Comparison of ENCODE assay signal across 17 mouse cellular contexts in the genomic region with DNA sequence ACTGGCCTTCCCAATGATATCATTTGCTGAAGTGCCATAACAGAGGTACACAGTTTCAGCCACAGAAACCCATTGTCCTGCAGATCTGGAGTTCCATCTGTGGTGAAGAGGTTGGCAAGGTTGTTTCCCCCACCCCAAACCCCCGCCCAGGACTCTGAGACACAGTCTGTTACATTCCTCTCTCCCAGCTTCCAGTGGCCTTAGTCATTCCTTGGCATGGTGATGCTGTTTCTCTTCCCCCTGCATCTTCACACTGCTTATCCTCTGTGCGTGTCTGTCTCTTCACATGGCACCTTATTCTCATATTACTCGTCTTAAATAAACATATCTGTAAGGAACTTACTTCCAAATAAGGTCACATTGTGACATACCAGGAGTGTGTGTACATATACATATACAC.
"Had no signal": no experiment of that assay in that cellular context is flagged by ENCODE, and none has a peak within 500 bp of the region (broad histone marks: within the 10 kb centered on the region; RNA-seq: fewer than 3 reads in every experiment).

No protein-coding gene starts in this region.

- H3K4me1 ChIP-seq: liver, embryonic 13.5 days; midbrain, embryonic 15.5 days; neural tube, embryonic 13.5 days had no signal

- H3K27me3 ChIP-seq: liver, embryonic 13.5 days; midbrain, embryonic 15.5 days; neural tube, embryonic 13.5 days had no signal

- H3K27ac ChIP-seq: kidney, postnatal 0 days; layer of hippocampus, adult 2 months; left cerebral cortex, adult 2 months; liver, embryonic 13.5 days; midbrain, embryonic 15.5 days; neural tube, embryonic 13.5 days had no signal

- DNase-seq: kidney, adult 2 months; kidney, postnatal 25 days; layer of hippocampus, adult 9-11 months; liver, embryonic 13.5 days; lung, embryonic 14.5 days; lung, postnatal 4 days; retina, postnatal 1 day; right cerebral cortex, postnatal 25 days; spleen, adult 18-20 months; thymus, adult 18-20 months; thymus, postnatal 36 days had no signal

- H3K4me2 ChIP-seq: liver, embryonic 13.5 days; lung, embryonic 14.5 days; midbrain, embryonic 11.5 days; midbrain, embryonic 15.5 days; neural tube, embryonic 13.5 days had no signal

- H3K9me3 ChIP-seq: liver, embryonic 13.5 days; midbrain, embryonic 15.5 days had no signal

- H3K9ac ChIP-seq: liver, embryonic 13.5 days; lung, embryonic 14.5 days; midbrain, embryonic 15.5 days; neural tube, embryonic 13.5 days had no signal

- ATAC-seq: midbrain, embryonic 15.5 days had no signal

- H3K4me3 ChIP-seq: layer of hippocampus, adult 2 months; left cerebral cortex, adult 2 months; liver, embryonic 13.5 days; midbrain, embryonic 15.5 days; neural tube, embryonic 13.5 days had no signal

- H3K36me3 ChIP-seq: liver, embryonic 13.5 days; midbrain, embryonic 15.5 days; neural tube, embryonic 13.5 days had no signal
